In genomic region chr2:89414557-89414956, GRCm38 (mm10) we compare ENCODE assay signal across 29 mouse cellular contexts. TPM values are rescaled to one million over a fixed set of nuclear protein-coding genes. Genes with fewer than 3 reads are reported as not detected.
A peak's percentile ranks its signal among the peaks of the same experiment; 100 is the strongest.
DNase-seq lines count a peak whose midpoint lies in the region; ATAC-seq lines count a peak whose summit lies in the region.
"Had no signal": no experiment of that assay in that cellular context is flagged by ENCODE, and none has a peak within 500 bp of the region (broad histone marks: within the 10 kb centered on the region; RNA-seq: fewer than 3 reads in every experiment).

No protein-coding gene starts in this region.

- H3K27ac ChIP-seq in kidney, embryonic 14.5 days (ENCODE audit: low read depth, low read length) = no peak overlapping the region
- H3K27ac ChIP-seq in kidney, embryonic 16.5 days (ENCODE audit: low read length) = no peak overlapping the region
- H3K27ac ChIP-seq: embryonic facial prominence, embryonic 13.5 days; embryonic facial prominence, embryonic 15.5 days; forebrain, embryonic 10.5 days; forebrain, embryonic 12.5 days had no signal

- H3K4me1 ChIP-seq in kidney, embryonic 14.5 days (ENCODE audit: control insufficient read depth, insufficient read depth, low read length) = no peaks in the 10 kb centered on the region
- no peaks in the 10 kb centered on the region for H3K4me1 ChIP-seq in kidney, embryonic 16.5 days (ENCODE audit: insufficient read depth, low read length)
- H3K4me1 ChIP-seq: embryonic facial prominence, embryonic 13.5 days; embryonic facial prominence, embryonic 15.5 days; forebrain, embryonic 10.5 days; forebrain, embryonic 12.5 days had no signal

- ATAC-seq in kidney, embryonic 14.5 days (ENCODE audit: low FRiP score, low TSS enrichment) = peak; percentile 76; the same call in 1 of the 2 replicates
- peak; percentile 77; the same call in 1 of the 2 replicates for ATAC-seq in kidney, embryonic 16.5 days (ENCODE audit: low FRiP score, low TSS enrichment)
- ATAC-seq: forebrain, embryonic 14.5 days; forebrain, embryonic 16.5 days had no signal

- H3K4me3 ChIP-seq in kidney, embryonic 14.5 days (ENCODE audit: low read length) = no peak overlapping the region
- H3K4me3 ChIP-seq in kidney, embryonic 16.5 days (ENCODE audit: low read length) = no peak overlapping the region
- H3K4me3 ChIP-seq: embryonic facial prominence, embryonic 13.5 days; embryonic facial prominence, embryonic 15.5 days; erythroblast, embryonic 14.5 days; forebrain, embryonic 10.5 days; forebrain, embryonic 12.5 days had no signal

- no peak overlapping the region for H3K9ac ChIP-seq in kidney, embryonic 14.5 days (ENCODE audit: low read depth, low read length)
- no peak overlapping the region for H3K9ac ChIP-seq in kidney, embryonic 16.5 days (replicated peaks; ENCODE audit: low read length)
- H3K9ac ChIP-seq: embryonic facial prominence, embryonic 13.5 days; embryonic facial prominence, embryonic 15.5 days; forebrain, embryonic 12.5 days had no signal

- H3K27me3 ChIP-seq in kidney, embryonic 14.5 days (ENCODE audit: control insufficient read depth, insufficient read depth, low read length) = no peaks in the 10 kb centered on the region
- no peaks in the 10 kb centered on the region for H3K27me3 ChIP-seq in kidney, embryonic 16.5 days (ENCODE audit: insufficient read depth, low read length)
- H3K27me3 ChIP-seq: embryonic facial prominence, embryonic 13.5 days; embryonic facial prominence, embryonic 15.5 days; forebrain, embryonic 12.5 days had no signal

- H3K36me3 ChIP-seq in kidney, embryonic 14.5 days (ENCODE audit: control insufficient read depth, insufficient read depth, low read length) = no peaks in the 10 kb centered on the region
- H3K36me3 ChIP-seq in kidney, embryonic 16.5 days (ENCODE audit: insufficient read depth, low read length) = no peaks in the 10 kb centered on the region
- H3K36me3 ChIP-seq: embryonic facial prominence, embryonic 13.5 days; embryonic facial prominence, embryonic 15.5 days; forebrain, embryonic 10.5 days; forebrain, embryonic 12.5 days had no signal

- no peaks in the 10 kb centered on the region for H3K9me3 ChIP-seq in kidney, embryonic 14.5 days (ENCODE audit: control insufficient read depth, low read length)
- no peaks in the 10 kb centered on the region for H3K9me3 ChIP-seq in kidney, embryonic 16.5 days (ENCODE audit: low read length)
- H3K9me3 ChIP-seq: embryonic facial prominence, embryonic 13.5 days; embryonic facial prominence, embryonic 15.5 days; forebrain, embryonic 10.5 days; forebrain, embryonic 12.5 days had no signal

- H3K4me2 ChIP-seq in kidney, embryonic 14.5 days (replicated peaks; ENCODE audit: low read depth, low read length) = no peak overlapping the region
- no peak overlapping the region for H3K4me2 ChIP-seq in kidney, embryonic 16.5 days (replicated peaks; ENCODE audit: low read depth, low read length)
- H3K4me2 ChIP-seq: embryonic facial prominence, embryonic 13.5 days; embryonic facial prominence, embryonic 15.5 days; forebrain, embryonic 12.5 days had no signal

- no peak for DNase-seq in kidney, postnatal 4 days
- no peak for DNase-seq in kidney, adult 11 months
- no peak for DNase-seq in left cerebral cortex, adult 18-20 months (ENCODE audit: low spot score in 2 of 2)
- DNase-seq: adrenal gland, adult 2 months; adrenal gland, postnatal 10 days; adrenal gland, postnatal 25 days; cerebellum, adult 11 months; cerebellum, adult 18-20 months; cerebellum, adult 8-10 months; cerebellum, adult 9-11 months; cerebellum, postnatal 14 days; cerebellum, postnatal 36 days; embryo, embryonic 11 days had no signal

- 71% methylated on average over 1 of the region's 1 CpGs for WGBS in kidney, embryonic 14.5 days
- WGBS in kidney, embryonic 16.5 days = 73% methylated on average over 1 of the region's 1 CpGs

RNA-seq across cellular contexts. Expression of gene Olfr1238, which starts 5.1 kb away (rescaled TPM):
- not detected in 2 replicates for polyA plus RNA-seq in kidney, embryonic 14.5 days (2014; fragmentation: Nextera tagmentation; extraction: Ambion mirVana)
- polyA plus RNA-seq in kidney, embryonic 16.5 days (2015; fragmentation: Nextera tagmentation; extraction: Ambion mirVana) = not detected in 2 replicates
- not detected for total RNA-seq in left cerebral cortex, adult 18-20 months (2021)
- total RNA-seq: adrenal gland, adult 2 months; adrenal gland, postnatal 10 days; adrenal gland, postnatal 25 days; adrenal gland, postnatal 4 days; common myeloid progenitor, adult 5-6 weeks; ES-E14; MEL had no signal
- polyA plus RNA-seq: adrenal gland, adult 2 months; brain, embryonic 14.5 days; C2C12; embryonic facial prominence, embryonic 11.5 days; embryonic facial prominence, embryonic 13.5 days; embryonic facial prominence, embryonic 15.5 days; erythroblast, embryonic 14.5 days; forebrain, embryonic 10.5 days; forebrain, embryonic 12.5 days; forebrain, embryonic 14.5 days; forebrain, embryonic 16.5 days had no signal

RNA-seq across cellular contexts. Expression of gene Olfr1239, which starts 5.7 kb away (rescaled TPM):
- not detected in 2 replicates for polyA plus RNA-seq in kidney, embryonic 14.5 days (2014; fragmentation: Nextera tagmentation; extraction: Ambion mirVana)
- polyA plus RNA-seq in kidney, embryonic 16.5 days (2015; fragmentation: Nextera tagmentation; extraction: Ambion mirVana) = not detected in 2 replicates
- total RNA-seq in left cerebral cortex, adult 18-20 months (2021) = not detected
- total RNA-seq: adrenal gland, adult 2 months; adrenal gland, postnatal 10 days; adrenal gland, postnatal 25 days; adrenal gland, postnatal 4 days; common myeloid progenitor, adult 5-6 weeks; ES-E14; MEL had no signal
- polyA plus RNA-seq: adrenal gland, adult 2 months; brain, embryonic 14.5 days; C2C12; embryonic facial prominence, embryonic 11.5 days; embryonic facial prominence, embryonic 13.5 days; erythroblast, embryonic 14.5 days; forebrain, embryonic 10.5 days; forebrain, embryonic 12.5 days; forebrain, embryonic 14.5 days; forebrain, embryonic 16.5 days had no signal

RNA-seq across cellular contexts. Expression of gene Olfr1240, which starts 28.2 kb away (rescaled TPM):
- not detected in 2 replicates for polyA plus RNA-seq in kidney, embryonic 14.5 days (2014; fragmentation: Nextera tagmentation; extraction: Ambion mirVana)
- not detected in 2 replicates for polyA plus RNA-seq in kidney, embryonic 16.5 days (2015; fragmentation: Nextera tagmentation; extraction: Ambion mirVana)
- total RNA-seq in left cerebral cortex, adult 18-20 months (2021) = not detected
- total RNA-seq: adrenal gland, adult 2 months; adrenal gland, postnatal 10 days; adrenal gland, postnatal 25 days; adrenal gland, postnatal 4 days; common myeloid progenitor, adult 5-6 weeks; ES-E14; MEL had no signal
- polyA plus RNA-seq: adrenal gland, adult 2 months; brain, embryonic 14.5 days; C2C12; embryonic facial prominence, embryonic 11.5 days; embryonic facial prominence, embryonic 13.5 days; erythroblast, embryonic 14.5 days; forebrain, embryonic 10.5 days; forebrain, embryonic 12.5 days; forebrain, embryonic 14.5 days; forebrain, embryonic 16.5 days had no signal

RNA-seq across cellular contexts. Expression of gene Olfr1234, which starts 49.9 kb away (rescaled TPM):
- polyA plus RNA-seq in kidney, embryonic 14.5 days (2014; fragmentation: Nextera tagmentation; extraction: Ambion mirVana) = not detected in 2 replicates
- not detected in 2 replicates for polyA plus RNA-seq in kidney, embryonic 16.5 days (2015; fragmentation: Nextera tagmentation; extraction: Ambion mirVana)
- not detected for total RNA-seq in left cerebral cortex, adult 18-20 months (2021)
- total RNA-seq: adrenal gland, adult 2 months; adrenal gland, postnatal 10 days; adrenal gland, postnatal 25 days; adrenal gland, postnatal 4 days; common myeloid progenitor, adult 5-6 weeks; ES-E14; MEL had no signal
- polyA plus RNA-seq: adrenal gland, adult 2 months; brain, embryonic 14.5 days; C2C12; embryonic facial prominence, embryonic 11.5 days; embryonic facial prominence, embryonic 13.5 days; embryonic facial prominence, embryonic 15.5 days; erythroblast, embryonic 14.5 days; forebrain, embryonic 10.5 days; forebrain, embryonic 12.5 days; forebrain, embryonic 14.5 days; forebrain, embryonic 16.5 days had no signal
